Mouse (Mus musculus): ENCODE measurements at regions not wholly inside any gene's neighbourhood (a gene's known extent, or its start where the extent isn't known, plus 50 kb on each side); places are given as distances from the start of the nearest gene placed in this dataset.

GRCm38 (mm10) chr3:47866061-47866460 lies 1418.0 kb upstream of the Pabpc4l start:
- Histone ChIP-seq H3K27me3 (ENCODE audit: insufficient read depth, low read length) (no peaks in the 10 kb centered on the region), H3K9me3 (ENCODE audit: low read depth, low read length) (no peaks in the 10 kb centered on the region), H3K9ac (no peak overlapping the region), H3K4me2 (no peak overlapping the region), H3K36me3 (ENCODE audit: insufficient read depth) (no peaks in the 10 kb centered on the region), H3K4me1 (ENCODE audit: insufficient read depth) (no peaks in the 10 kb centered on the region), H3K4me3 (ENCODE audit: low read depth, low read length) (no peak overlapping the region), H3K27ac (ENCODE audit: low read depth) (no peak overlapping the region)
- WGBS = 78% methylated on average over 1 of the region's 1 CpGs
- TF ChIP-seq CTCF (IDR thresholded peaks at IDR 0.05; ENCODE audit: low read depth) = no peak
- ATAC-seq (ENCODE audit: insufficient read depth) = no peak
- no peak for DNase-seq

GRCm38 (mm10) chr3:47863591-47863990 lies 1415.6 kb upstream of the Pabpc4l start:
- no peak for ATAC-seq (ENCODE audit: insufficient read depth)
- no peaks in the 10 kb centered on the region for H3K9me3 ChIP-seq (ENCODE audit: low read depth, low read length)
- no peak overlapping the region for H3K9ac ChIP-seq
- H3K27me3 ChIP-seq (ENCODE audit: insufficient read depth, low read length) = no peaks in the 10 kb centered on the region
- DNase-seq = peak; percentile 1
- H3K36me3 ChIP-seq (ENCODE audit: insufficient read depth) = no peaks in the 10 kb centered on the region
- no peak overlapping the region for H3K4me3 ChIP-seq (ENCODE audit: low read depth, low read length)
- no peak overlapping the region for H3K4me2 ChIP-seq
- H3K27ac ChIP-seq (ENCODE audit: low read depth) = no peak overlapping the region
- no peaks in the 10 kb centered on the region for H3K4me1 ChIP-seq (ENCODE audit: insufficient read depth)
- WGBS = 67% methylated on average over 1 of the region's 1 CpGs
- TF ChIP-seq CTCF (IDR thresholded peaks at IDR 0.05; ENCODE audit: low read depth) = no peak

- Histone ChIP-seq H3K27me3 (ENCODE audit: insufficient read depth, low read length) (no peaks in the 10 kb centered on the region), H3K9ac (no peak overlapping the region), H3K9me3 (ENCODE audit: low read depth, low read length) (no peaks in the 10 kb centered on the region), H3K27ac (ENCODE audit: low read depth) (no peak overlapping the region), H3K4me3 (ENCODE audit: low read depth, low read length) (no peak overlapping the region), H3K4me2 (no peak overlapping the region), H3K36me3 (ENCODE audit: insufficient read depth) (no peaks in the 10 kb centered on the region), H3K4me1 (ENCODE audit: insufficient read depth) (no peaks in the 10 kb centered on the region)
- ATAC-seq (ENCODE audit: insufficient read depth) (no peak), DNase-seq (no peak)
- TF ChIP-seq CTCF (IDR thresholded peaks at IDR 0.05; ENCODE audit: low read depth) = no peak
Measured at GRCm38 (mm10) chr3:47845613-47846012, 1397.6 kb upstream of the Pabpc4l start.

GRCm38 (mm10) chr3:47836541-47837240 lies 1388.7 kb upstream of the Pabpc4l start:
- H3K27me3 ChIP-seq (ENCODE audit: insufficient read depth, low read length) = no peaks in the 10 kb centered on the region
- no peaks in the 10 kb centered on the region for H3K9me3 ChIP-seq (ENCODE audit: low read depth, low read length)
- H3K4me3 ChIP-seq (ENCODE audit: low read depth, low read length) = no peak overlapping the region
- H3K27ac ChIP-seq (ENCODE audit: low read depth) = no peak overlapping the region
- H3K9ac ChIP-seq = no peak overlapping the region
- 74% methylated on average over 3 of the region's 3 CpGs for WGBS
- TF ChIP-seq CTCF (IDR thresholded peaks at IDR 0.05; ENCODE audit: low read depth) = no peak
- ATAC-seq (ENCODE audit: insufficient read depth) (no peak), DNase-seq (no peak)
- H3K4me2 ChIP-seq = no peak overlapping the region
- H3K4me1 ChIP-seq (ENCODE audit: insufficient read depth) = no peaks in the 10 kb centered on the region
- no peaks in the 10 kb centered on the region for H3K36me3 ChIP-seq (ENCODE audit: insufficient read depth)

GRCm38 (mm10) chr3:47818361-47818760 lies 1370.3 kb upstream of the Pabpc4l start:
- H3K4me1 ChIP-seq (ENCODE audit: insufficient read depth) = no peaks in the 10 kb centered on the region
- no peaks in the 10 kb centered on the region for H3K9me3 ChIP-seq (ENCODE audit: low read depth, low read length)
- no peak overlapping the region for H3K27ac ChIP-seq (ENCODE audit: low read depth)
- 85% methylated on average over 5 of the region's 5 CpGs for WGBS
- no peaks in the 10 kb centered on the region for H3K36me3 ChIP-seq (ENCODE audit: insufficient read depth)
- no peak overlapping the region for H3K4me2 ChIP-seq
- TF ChIP-seq CTCF (IDR thresholded peaks at IDR 0.05; ENCODE audit: low read depth) = no peak
- ATAC-seq (ENCODE audit: insufficient read depth) (no peak), DNase-seq (no peak)
- no peak overlapping the region for H3K9ac ChIP-seq
- H3K27me3 ChIP-seq (ENCODE audit: insufficient read depth, low read length) = no peaks in the 10 kb centered on the region
- H3K4me3 ChIP-seq (ENCODE audit: low read depth, low read length) = no peak overlapping the region

- no peak for TF ChIP-seq CTCF (IDR thresholded peaks at IDR 0.05; ENCODE audit: low read depth)
- Histone ChIP-seq H3K4me1 (ENCODE audit: insufficient read depth) (no peaks in the 10 kb centered on the region), H3K27ac (ENCODE audit: low read depth) (no peak overlapping the region), H3K9me3 (ENCODE audit: low read depth, low read length) (no peaks in the 10 kb centered on the region), H3K9ac (no peak overlapping the region), H3K27me3 (ENCODE audit: insufficient read depth, low read length) (no peaks in the 10 kb centered on the region), H3K4me2 (no peak overlapping the region), H3K4me3 (ENCODE audit: low read depth, low read length) (no peak overlapping the region), H3K36me3 (ENCODE audit: insufficient read depth) (no peaks in the 10 kb centered on the region)
- ATAC-seq (ENCODE audit: insufficient read depth) = no peak
- DNase-seq = no peak
- WGBS = 83% methylated on average over 4 of the region's 4 CpGs
Measured at GRCm38 (mm10) chr3:47817564-47817963, 1369.5 kb upstream of the Pabpc4l start.
